Mouse (Mus musculus) spleen, embryonic (tissue): ENCODE measurements around the gene Tut4.

ENCODE experiments used
- CTCF ChIA-PET: fragments of 350-600 bp; sonication (Branson Sonifier 250); formaldehyde crosslinking; loops from one replicate; lab custom pipeline; 2022; lab: Charles Lee

Gene Tut4

DNA sequence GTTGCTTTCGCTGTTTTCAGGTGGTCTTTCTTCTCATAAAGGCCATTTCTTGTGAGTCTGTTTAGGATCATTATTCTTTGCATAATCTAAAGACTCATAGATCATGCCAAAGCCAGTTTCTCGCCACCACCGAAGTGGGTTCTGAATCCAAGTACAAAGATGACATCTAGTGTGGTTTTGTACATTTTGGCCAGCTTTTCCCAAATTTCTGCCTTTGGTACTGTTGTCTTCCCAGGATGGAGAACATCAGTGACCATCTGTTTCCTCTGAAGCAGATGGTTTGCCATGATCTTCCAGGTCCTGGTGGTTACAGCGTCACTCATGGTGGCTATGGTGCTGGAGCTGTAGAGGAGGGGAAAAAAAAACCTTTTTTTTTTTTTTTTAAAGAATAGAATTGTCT is 25.0 kb downstream of the Tut4 start:
- CTCF ChIA-PET: interaction anchor here (0.6 kb wide), 1 partner anchor 579 kb away, joined by 3 read pairs; no protein-coding TSS in a partner anchor

DNA sequence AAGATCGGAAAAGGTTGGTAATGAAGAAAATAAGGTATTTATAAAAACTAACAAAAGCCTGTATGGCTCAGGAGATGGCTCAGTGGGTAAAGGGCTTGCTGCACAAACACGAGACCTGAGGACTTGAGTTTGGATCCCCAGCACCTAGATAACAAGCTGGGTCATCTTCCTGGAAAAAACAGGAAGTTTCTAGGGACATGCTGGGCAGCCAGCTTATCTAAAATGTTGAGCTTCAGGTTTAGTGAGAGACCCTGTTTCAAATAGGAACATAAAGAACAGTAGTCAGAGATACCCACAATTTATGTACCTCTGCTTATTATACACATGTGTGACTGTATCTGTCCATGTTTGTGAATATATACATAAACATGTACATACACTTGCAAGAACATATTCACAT is 43.8 kb downstream of the Tut4 start:
- CTCF ChIA-PET: interaction anchor here (0.6 kb wide), 1 partner anchor 71 kb away, joined by 5 read pairs; no protein-coding TSS in a partner anchor

DNA sequence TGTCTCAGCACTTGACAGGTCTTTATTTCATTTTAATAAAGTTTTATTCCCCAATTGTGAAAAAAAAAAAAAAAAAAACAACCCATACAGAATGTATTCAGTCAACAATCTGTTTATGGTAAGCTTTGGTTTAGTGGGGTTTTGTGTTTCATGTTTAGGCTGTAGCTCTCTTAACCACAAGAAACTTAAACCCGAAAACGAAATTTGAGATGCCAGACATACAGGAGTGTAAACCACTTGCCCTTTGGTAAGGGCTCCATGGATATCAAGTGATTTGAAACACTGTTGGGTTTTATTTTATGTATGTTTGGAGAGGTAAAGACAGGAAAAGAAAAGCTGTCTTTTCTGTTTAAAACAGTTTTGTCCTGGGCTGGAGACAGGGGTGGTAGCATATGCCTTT is 80.5 kb downstream of the Tut4 start:
- CTCF ChIA-PET: interaction anchor here (0.6 kb wide), 1 partner anchor 36 kb away, joined by 9 read pairs; no protein-coding TSS in a partner anchor

DNA sequence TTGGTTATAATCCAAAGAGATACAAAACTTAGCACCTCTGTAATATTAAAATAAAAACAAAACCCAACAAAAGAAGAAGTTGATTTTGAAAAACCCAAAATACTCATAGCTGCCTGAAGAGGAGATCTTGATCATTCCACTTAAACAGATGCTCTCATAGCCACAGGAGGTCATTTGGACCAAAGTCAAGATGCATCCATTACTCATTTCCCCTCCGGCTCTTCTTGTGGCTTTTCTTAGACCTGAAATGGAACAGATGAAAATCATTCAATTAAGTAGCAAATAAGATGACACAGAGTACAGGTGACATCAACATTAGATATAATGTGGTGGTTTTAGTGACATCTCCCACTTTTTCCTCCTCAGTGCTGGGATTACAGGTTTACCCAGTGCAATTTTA is 105.8 kb downstream of the Tut4 start:
- CTCF ChIA-PET: no interaction called here

DNA sequence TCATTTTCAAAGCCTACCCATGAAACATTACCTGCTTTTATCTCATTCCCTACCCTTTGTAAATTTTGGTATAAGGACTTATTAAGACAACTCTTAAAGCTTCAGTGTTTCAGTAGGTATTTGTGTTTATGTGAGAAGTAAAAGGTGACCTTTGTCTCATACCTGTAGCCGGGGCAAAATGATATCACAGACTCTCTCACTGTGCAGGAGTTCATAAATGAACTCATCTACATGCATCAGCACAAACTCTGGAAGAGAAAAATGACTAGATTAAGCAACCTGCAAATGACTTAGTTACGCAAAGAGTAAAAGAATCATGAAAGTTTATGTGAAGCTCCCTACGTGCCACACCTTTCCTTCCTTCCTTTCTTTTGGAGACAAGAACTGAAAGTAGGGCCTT is 113.4 kb downstream of the Tut4 start:
- CTCF ChIA-PET: no interaction called here

DNA sequence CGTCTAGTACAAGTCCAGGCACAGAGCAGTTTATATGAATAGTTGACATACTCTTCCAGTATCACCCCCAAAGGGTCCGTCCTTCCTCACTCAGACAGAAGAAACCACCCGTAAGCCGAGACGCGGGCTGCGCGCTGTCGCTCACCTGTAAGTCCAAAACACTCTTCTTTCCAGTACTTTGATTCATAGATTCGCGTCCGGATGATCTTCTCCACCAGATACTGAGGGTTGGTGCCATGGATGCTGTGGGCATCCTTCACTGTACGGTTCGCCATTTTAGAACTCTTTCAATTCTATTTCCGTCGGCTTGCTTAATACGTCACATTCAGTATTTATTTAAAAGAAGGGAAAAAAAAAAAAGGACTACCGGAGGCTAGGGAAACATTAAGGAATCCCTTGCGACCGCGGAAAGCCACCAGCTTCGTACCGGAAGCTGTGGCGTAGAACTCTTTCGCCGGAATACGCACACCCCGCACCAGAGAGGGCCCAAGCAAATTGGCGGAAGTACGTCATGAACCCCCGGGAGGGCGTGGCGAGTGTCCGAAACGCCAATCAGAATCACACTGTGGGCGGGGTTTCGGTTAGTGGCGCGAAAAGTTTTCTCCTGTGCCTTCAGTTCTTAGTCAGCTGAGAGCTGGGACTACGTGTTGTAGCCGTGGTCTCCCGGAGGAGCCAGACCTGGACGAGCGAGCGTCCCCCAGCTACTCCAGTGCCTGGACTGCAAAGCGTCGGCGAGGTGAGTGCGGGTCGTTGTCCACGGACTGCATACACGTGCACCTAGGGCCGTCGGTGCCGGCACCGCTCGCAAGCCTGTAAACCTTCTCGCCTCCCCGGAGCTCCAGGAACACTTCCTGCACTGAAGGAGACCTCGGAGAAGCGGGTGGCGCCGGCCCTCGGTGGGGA is 119.9 kb downstream of the Tut4 start, which contains the start of the genes Prpf38a and Orc1:
Gene Prpf38a, minus strand, starts transcription at position 497 of the 903 bp plus-strand sequence.
Gene Orc1, plus strand, starts transcription at position 584 of the 903 bp plus-strand sequence.
- CTCF ChIA-PET: interaction anchor here (0.5 to 0.6 kb wide), 3 partner anchors 209 to 698 kb away, joined by 4 to 7 read pairs (median 6); no protein-coding TSS in a partner anchor

DNA sequence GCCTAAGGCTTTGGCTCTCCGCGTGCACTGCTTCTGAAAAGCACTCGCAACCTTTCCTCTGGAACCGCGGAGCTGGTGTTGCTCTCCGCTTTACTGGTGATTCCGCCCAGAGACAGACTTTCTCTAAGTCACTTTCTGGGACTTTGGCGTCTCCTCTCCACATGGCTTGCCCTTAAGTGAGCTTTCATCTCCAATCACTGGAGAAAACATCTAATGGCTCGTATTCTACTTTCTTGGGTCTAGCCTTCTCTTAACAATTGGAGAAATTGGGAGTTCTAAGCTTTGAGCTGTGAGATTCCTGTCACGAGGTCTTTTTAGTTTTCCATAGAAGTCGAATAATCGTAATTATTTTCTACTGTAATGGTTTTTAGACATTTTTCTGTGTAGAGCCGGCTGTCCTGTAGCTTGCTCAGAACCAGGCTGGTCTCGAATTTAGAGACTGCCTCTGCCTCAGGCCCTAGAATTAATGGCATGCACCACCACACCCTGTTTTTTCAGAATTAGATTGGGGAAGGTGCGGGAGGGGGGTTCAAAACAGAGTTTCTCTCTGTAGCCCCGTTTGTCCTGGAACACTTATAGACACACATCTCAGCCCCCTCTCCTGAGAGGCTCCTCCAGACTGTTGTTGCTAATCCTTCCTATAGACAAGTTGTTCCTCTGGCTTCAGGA is 120.7 kb downstream of the Tut4 start:
- CTCF ChIA-PET: interaction anchor here (0.5 to 0.6 kb wide), 2 partner anchors 210 to 667 kb away, joined by 4 to 6 read pairs; no protein-coding TSS in a partner anchor

DNA sequence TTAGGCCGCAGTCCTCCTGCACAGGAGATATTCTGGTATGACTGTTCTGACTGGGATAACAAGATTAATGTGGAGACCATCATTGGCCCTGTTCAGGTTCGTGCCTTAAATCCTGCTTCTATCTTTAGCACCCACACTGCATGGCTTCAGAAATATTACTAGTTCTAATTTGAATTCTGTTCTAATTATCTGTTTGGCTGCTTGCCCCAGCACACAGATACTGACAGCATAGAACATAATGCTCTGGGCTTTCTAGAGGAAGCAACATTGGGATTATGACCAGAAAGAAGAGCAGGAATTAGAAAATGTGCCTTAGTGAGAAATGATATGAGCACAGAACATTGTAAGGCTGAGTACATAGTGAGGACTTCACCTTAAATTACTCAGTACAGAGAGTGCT is 134.2 kb downstream of the Tut4 start:
- CTCF ChIA-PET: no interaction called here

DNA sequence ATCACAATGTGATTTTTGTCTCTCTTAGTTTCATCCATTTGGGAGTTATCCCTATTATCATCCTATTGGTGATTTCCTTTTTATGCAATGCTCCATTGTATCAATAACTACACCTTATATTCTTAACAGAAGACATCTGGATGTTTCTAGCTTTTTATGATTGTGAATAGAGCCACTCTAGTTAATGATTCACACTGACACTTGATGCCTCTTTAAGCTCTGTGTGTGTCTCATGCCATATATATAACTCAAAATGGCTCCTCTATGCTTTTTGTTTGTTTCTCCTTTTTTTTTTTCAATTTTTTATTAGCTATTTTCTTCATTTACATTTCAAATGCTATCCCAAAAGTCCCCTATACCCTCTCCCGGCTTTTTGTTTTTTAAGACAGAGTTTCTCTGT is 136.6 kb downstream of the Tut4 start:
- CTCF ChIA-PET: no interaction called here

DNA sequence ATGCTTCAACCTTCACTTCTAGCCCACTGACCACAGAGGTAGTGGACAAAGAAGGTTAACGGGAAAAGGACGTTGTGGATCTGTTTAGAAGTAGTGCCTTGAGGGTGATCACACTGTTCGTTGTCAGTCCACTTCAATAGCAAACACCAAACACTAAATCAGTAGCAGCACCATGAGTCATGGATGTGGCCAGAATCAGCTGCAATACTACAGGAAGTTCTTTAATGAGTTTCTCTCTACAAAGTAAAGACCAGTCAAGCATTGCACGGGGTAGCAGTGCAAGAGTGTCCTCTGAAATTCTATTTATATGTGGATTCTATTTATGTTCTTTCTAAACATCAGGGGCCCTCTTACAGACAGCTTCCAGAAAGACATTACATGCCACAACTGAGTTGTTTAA is 139.1 kb downstream of the Tut4 start:
- CTCF ChIA-PET: no interaction called here

DNA sequence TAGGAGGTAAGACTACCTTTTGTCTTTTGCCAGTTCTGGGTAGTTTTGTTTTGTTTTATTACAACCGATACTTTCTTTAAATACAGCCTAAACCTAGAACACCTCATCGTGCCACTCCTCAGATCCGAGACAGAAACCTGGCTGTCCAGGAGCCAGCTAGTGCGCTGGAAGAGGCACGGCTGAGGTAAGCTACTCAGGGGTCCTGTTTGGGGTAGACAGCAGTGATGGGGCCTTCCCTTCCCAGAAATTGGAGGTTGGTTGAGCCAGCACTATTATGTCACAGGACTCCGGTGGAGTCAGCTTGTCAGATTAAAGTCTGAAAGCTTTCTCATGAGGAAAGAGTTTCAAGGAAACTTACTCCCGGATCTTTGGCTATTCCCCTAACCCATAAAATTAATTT is 142.6 kb downstream of the Tut4 start:
- CTCF ChIA-PET: no interaction called here

DNA sequence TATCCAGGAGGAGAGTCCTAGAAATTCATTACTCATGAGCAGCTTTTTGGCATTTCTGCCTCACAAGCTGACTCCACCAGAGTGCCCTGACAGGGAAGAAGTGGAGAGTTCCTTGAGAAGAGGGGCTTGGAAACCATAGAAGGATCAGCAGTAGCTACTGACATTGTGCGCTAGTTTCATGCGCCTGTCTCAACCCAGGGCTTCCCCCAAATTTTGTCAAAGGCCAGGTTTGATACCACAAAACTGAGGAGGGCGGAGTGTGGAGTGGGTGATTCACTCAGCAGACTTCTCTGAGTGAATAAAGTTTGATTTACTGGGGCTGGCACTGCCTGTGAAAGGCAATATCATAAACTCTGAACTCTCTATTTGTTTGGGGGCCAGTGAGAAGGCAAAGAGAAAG is 149.4 kb downstream of the Tut4 start:
- CTCF ChIA-PET: no interaction called here
